Mouse (Mus musculus) intestine, embryonic 14.5 days (tissue): Measurements from ENCODE around the gene Defb19. TPM values are rescaled to one million over a fixed set of nuclear protein-coding genes. Genes with fewer than 3 reads are reported as not detected.

Experiments used
- ATAC-seq: fragments of 200-750 bp; cut with Nextera tagmentation; replicated peaks from 2 replicates; pipeline ENCODE4 v1.8.0; 2017; ENCODE audit warnings: low read depth, moderate number of reproducible peaks, moderate TSS enrichment, moderate library complexity; ENCODE audit not compliant: low FRiP score, low TSS enrichment
- DNase-seq: peaks from one replicate; pipeline ENCODE4 v3.0.0-alpha.2; 2018; ENCODE audit warnings: low spot score
- H3K27ac ChIP-seq: fragments of 300-500 bp; sonication (generic); 2 replicates; pipeline ENCODE4 v1.5.1; 2014; ENCODE audit warnings: low read depth, mild to moderate bottlenecking, control low read depth
- H3K27me3 ChIP-seq: fragments of 300-500 bp; sonication (generic); replicated peaks from 2 replicates; pipeline ENCODE4 v1.6.1; 2014; ENCODE audit warnings: low read length, control low read depth; ENCODE audit not compliant: control insufficient read depth, insufficient read depth
- H3K36me3 ChIP-seq: fragments of 300-500 bp; sonication (generic); 2 replicates; pipeline ENCODE4 v1.6.1; 2014; ENCODE audit warnings: low read length, control low read depth; ENCODE audit not compliant: control insufficient read depth, insufficient read depth
- H3K4me1 ChIP-seq: fragments of 300-500 bp; sonication (generic); replicated peaks from 2 replicates; pipeline ENCODE4 v1.6.1; 2014; ENCODE audit warnings: low read length, control low read depth, mixed read lengths; ENCODE audit not compliant: control insufficient read depth, insufficient read depth
- H3K4me2 ChIP-seq: fragments of 300-500 bp; sonication (generic); 2 replicates; pipeline ENCODE4 v1.6.1; 2014; ENCODE audit warnings: low read length
- H3K4me3 ChIP-seq: fragments of 300-500 bp; sonication (generic); 2 replicates; pipeline ENCODE4 v1.5.1; 2014; ENCODE audit warnings: low read depth, low read length, control low read depth, mixed read lengths
- H3K9ac ChIP-seq: fragments of 300-500 bp; sonication (generic); 2 replicates; pipeline ENCODE4 v1.6.1; 2014; ENCODE audit warnings: mild to moderate bottlenecking, low read length
- H3K9me3 ChIP-seq: fragments of 300-500 bp; sonication (generic); 2 replicates; pipeline ENCODE4 v1.6.1; 2016; ENCODE audit warnings: low read length, control low read depth; ENCODE audit not compliant: control insufficient read depth
- whole genome bisulfite sequencing: fragments of 180-500 bp; shearing (Covaris S2); extraction: QIAGEN DNeasy Blood & Tissue Kit; methylation state at CpG from one replicate; pipeline ENCODE4 v1.1.7; 2014; 5-methylcytosine and 5-hydroxymethylcytosine counted together
- polyA plus RNA-seq: library from polyadenylated mRNA; unstranded; fragments of >200 nt; fragmentation: Nextera tagmentation; extraction: Ambion mirVana; gene quantifications from 2 replicates; pipeline ENCODE4 v1.2.1, GENCODE M21; 2014

The Defb19 gene
- polyA plus RNA-seq, 1 experiment from 2014 or later: not detected

- Histone ChIP-seq H3K9ac (no peak overlapping the region), H3K4me1 (no peaks in the 10 kb centered on the region; the same call in 1 of the 2 replicates), H3K9me3 (no peaks in the 10 kb centered on the region), H3K4me2 (no peak overlapping the region), H3K27ac (no peak overlapping the region), H3K36me3 (no peaks in the 10 kb centered on the region), H3K27me3 (no peaks in the 10 kb centered on the region), H3K4me3 (no peak overlapping the region)
- no peak for DNase-seq
- WGBS: 77% methylated on average over 4 of the region's 4 CpGs
- ATAC-seq: no peak
These were observed 21.3 kb upstream of the Defb19 start for GRCm38 (mm10) chr2:152601275-152601960.

GRCm38 (mm10) chr2:152600076-152600475, 20.0 kb upstream of the Defb19 start:
- 61% methylated on average over 6 of the region's 6 CpGs for WGBS
- no peaks in the 10 kb centered on the region for H3K27me3 ChIP-seq
- H3K4me1 ChIP-seq: no peaks in the 10 kb centered on the region; the same call in 1 of the 2 replicates
- no peak for ATAC-seq
- H3K4me3 ChIP-seq: no peak overlapping the region
- H3K4me2 ChIP-seq: no peak overlapping the region
- no peak for DNase-seq
- H3K36me3 ChIP-seq: no peaks in the 10 kb centered on the region
- no peak overlapping the region for H3K27ac ChIP-seq
- H3K9me3 ChIP-seq: no peaks in the 10 kb centered on the region
- H3K9ac ChIP-seq: no peak overlapping the region

DNA sequence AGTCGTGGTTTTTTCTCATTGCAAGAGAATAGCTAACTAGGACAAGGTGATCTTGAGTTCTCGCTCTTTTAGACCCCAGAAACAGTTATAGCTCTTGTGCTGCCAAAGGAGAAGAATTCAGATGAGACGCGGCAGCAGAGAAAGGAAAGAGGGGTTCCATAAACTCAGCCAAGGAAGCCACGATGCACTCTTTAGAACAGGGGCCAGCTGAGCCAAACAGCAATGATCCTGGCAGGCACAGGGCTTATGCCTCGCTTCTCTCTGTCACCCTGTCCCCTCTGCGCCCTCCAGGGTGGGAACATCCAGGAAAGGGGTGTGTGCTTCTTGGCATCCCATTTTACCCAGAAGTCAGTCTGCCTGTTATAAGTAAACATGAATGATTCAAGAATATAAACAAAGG, 19.2 kb upstream of the Defb19 start, which contains the start of gene Defb45:
Gene Defb45, minus strand, starts transcription at position 101 of the 400 bp plus-strand sequence.
- ATAC-seq (no peak), DNase-seq (no peak)
- Histone ChIP-seq H3K27ac (no peak within 1 kb of the TSS), H3K27me3 (no peaks in the 10 kb centered on the region), H3K9me3 (no peaks in the 10 kb centered on the region), H3K9ac (no peak within 1 kb of the TSS), H3K4me3 (no peak within 1 kb of the TSS), H3K4me2 (no peak within 1 kb of the TSS), H3K36me3 (no peaks in the 10 kb centered on the region), H3K4me1 (no peaks in the 10 kb centered on the region; the same call in 1 of the 2 replicates)
- WGBS: 58% methylated on average over 7 of the region's 7 CpGs

DNA sequence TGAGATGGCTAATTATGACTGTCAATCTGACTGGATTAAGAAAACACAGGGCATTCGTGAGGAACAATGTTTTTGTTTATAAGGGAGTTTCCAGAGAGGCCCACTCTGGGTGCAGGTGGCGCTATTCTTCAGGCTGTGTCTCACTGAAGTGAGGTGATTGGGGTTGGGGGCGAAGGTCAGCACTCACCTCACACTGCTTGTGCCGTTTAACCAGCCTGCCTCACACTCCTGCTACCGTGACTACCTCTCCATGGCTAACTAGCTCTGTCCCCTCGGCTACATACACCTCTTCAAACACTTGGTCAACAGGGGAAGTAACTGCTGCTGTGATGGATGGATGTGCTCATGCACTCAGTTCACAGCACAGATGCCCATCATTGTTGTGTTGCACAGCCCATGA, 8.9 kb upstream of the Defb19 start:
- H3K36me3 ChIP-seq: no peaks in the 10 kb centered on the region
- H3K9ac ChIP-seq: no peak overlapping the region
- ATAC-seq (0 out of 2 replicates have a peak, but pooled peaks have one; percentile 55), DNase-seq (no peak)
- WGBS: 34% methylated on average over 6 of the region's 6 CpGs
- H3K27ac ChIP-seq: no peak overlapping the region
- H3K4me3 ChIP-seq: no peak overlapping the region
- no peaks in the 10 kb centered on the region for H3K9me3 ChIP-seq
- no peaks in the 10 kb centered on the region; the same call in 1 of the 2 replicates for H3K4me1 ChIP-seq
- H3K27me3 ChIP-seq: no peaks in the 10 kb centered on the region
- no peak overlapping the region for H3K4me2 ChIP-seq

- no peak overlapping the region for H3K4me3 ChIP-seq
- no peak overlapping the region for H3K27ac ChIP-seq
- 0 out of 2 replicates have a peak, but pooled peaks have one; percentile 37 for ATAC-seq
- DNase-seq: no peak
- no peak overlapping the region for H3K9ac ChIP-seq
- WGBS: 35% methylated on average over 2 of the region's 2 CpGs
- no peak overlapping the region for H3K4me2 ChIP-seq
- H3K9me3 ChIP-seq: no peaks in the 10 kb centered on the region
- no peaks in the 10 kb centered on the region; the same call in 1 of the 2 replicates for H3K4me1 ChIP-seq
- H3K27me3 ChIP-seq: no peaks in the 10 kb centered on the region
- no peaks in the 10 kb centered on the region for H3K36me3 ChIP-seq
These were observed 8.3 kb upstream of the Defb19 start for GRCm38 (mm10) chr2:152588450-152588849.

DNA sequence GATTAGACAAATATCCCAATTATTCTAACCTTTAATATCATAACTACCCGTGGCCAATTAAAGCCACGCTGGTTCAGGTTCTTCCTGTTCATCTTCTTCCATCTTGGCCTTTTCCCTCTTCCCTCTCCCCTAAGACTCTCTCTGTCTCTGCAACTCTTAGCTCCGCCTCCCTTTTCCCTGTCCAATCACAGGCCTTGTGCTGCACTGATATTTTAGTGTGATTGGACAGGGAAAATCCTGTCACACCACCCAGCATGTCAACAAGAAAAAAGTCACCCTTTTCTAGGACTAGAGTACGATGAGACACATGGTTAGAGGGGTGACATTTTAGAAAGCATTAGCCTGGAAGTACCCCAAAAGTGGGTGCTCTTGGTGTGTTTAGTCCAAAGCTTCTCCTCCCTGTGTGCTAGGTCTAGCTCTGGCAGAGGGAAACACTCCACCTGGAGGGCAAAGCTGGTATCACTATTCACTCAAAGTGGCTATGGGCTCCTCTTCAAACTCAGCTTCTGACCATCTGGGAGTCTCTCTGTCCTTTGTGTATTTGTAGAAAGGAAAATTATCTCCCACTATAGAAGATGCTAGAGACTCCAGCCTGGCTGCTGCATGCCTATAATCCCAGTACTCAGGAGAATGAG, 6.9 kb upstream of the Defb19 start:
- Histone ChIP-seq H3K9me3 (no peaks in the 10 kb centered on the region), H3K9ac (no peak overlapping the region), H3K4me3 (no peak overlapping the region), H3K4me1 (no peaks in the 10 kb centered on the region; the same call in 1 of the 2 replicates), H3K36me3 (no peaks in the 10 kb centered on the region), H3K27me3 (no peaks in the 10 kb centered on the region), H3K27ac (no peak overlapping the region), H3K4me2 (no peak overlapping the region)
- no peak for ATAC-seq
- 83% methylated on average over 4 of the region's 4 CpGs for WGBS
- DNase-seq: no peak

- WGBS: 83% methylated on average over 11 of the region's 11 CpGs
- no peak overlapping the region for H3K4me3 ChIP-seq
- no peaks in the 10 kb centered on the region for H3K9me3 ChIP-seq
- DNase-seq: no peak
- no peak overlapping the region for H3K27ac ChIP-seq
- no peaks in the 10 kb centered on the region for H3K27me3 ChIP-seq
- H3K4me2 ChIP-seq: no peak overlapping the region
- H3K36me3 ChIP-seq: no peaks in the 10 kb centered on the region
- no peak for ATAC-seq
- no peak overlapping the region for H3K9ac ChIP-seq
- no peaks in the 10 kb centered on the region for H3K4me1 ChIP-seq
These were observed 500 bp upstream of the Defb19 start for GRCm38 (mm10) chr2:152580612-152581011.

DNA sequence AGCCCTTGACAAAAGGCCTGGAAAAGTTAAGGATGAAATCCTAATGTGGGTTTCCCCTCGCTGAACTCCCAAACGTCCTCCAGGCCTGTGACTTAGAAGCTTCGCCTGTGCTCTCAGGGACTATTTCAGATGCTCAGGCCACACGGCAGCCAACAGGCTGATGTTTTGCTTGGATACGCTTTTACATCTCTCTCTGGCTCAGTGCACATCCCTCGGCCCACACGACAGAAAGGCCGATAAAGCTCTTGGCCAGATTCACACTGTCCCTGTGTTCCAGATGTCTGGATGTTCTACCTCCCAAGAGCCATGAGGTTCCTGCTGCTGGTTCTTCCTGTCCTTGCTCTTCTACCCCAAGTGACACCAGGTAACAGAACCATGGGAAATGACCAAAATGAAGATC, 6.6 kb downstream of the Defb19 start:
- Histone ChIP-seq H3K9ac (no peak overlapping the region), H3K27ac (no peak overlapping the region), H3K9me3 (no peaks in the 10 kb centered on the region), H3K36me3 (no peaks in the 10 kb centered on the region), H3K27me3 (no peaks in the 10 kb centered on the region), H3K4me3 (no peak overlapping the region), H3K4me2 (no peak overlapping the region), H3K4me1 (no peaks in the 10 kb centered on the region)
- no peak for DNase-seq
- ATAC-seq: no peak
- 89% methylated on average over 8 of the region's 8 CpGs for WGBS
